Mouse (Mus musculus): ENCODE data around the gene Hoxd8. TPM values are rescaled to one million over a fixed set of nuclear protein-coding genes. Genes with fewer than 3 reads are reported as not detected.

Hoxd8 gene
- total RNA-seq (2022): not detected

GRCm38 (mm10) chr2:74704393-74704998, at the start of gene Hoxd8:
Hoxd8 (plus strand) TSS chr2:74704615.
- no peak for DNase-seq (ENCODE audit: low spot score in 2 of 2)

- no peak for DNase-seq (ENCODE audit: low spot score in 2 of 2)
These were observed 49.5 kb upstream of the Hoxd8 start for GRCm38 (mm10) chr2:74654743-74655419.

- no peak for DNase-seq (ENCODE audit: low spot score in 2 of 2)
These were observed 49.0 kb upstream of the Hoxd8 start for GRCm38 (mm10) chr2:74655420-74655781.

GRCm38 (mm10) chr2:74655821-74656631, 48.4 kb upstream of the Hoxd8 start:
- DNase-seq (ENCODE audit: low spot score in 2 of 2): no peak

GRCm38 (mm10) chr2:74656632-74657021, 47.8 kb upstream of the Hoxd8 start:
- DNase-seq (ENCODE audit: low spot score in 2 of 2): no peak

GRCm38 (mm10) chr2:74657251-74658023, 47.0 kb upstream of the Hoxd8 start:
- DNase-seq (ENCODE audit: low spot score in 2 of 2): no peak

- no peak for DNase-seq (ENCODE audit: low spot score in 2 of 2)
These were observed 46.3 kb upstream of the Hoxd8 start for GRCm38 (mm10) chr2:74658024-74658666.

GRCm38 (mm10) chr2:74658667-74659371, 45.6 kb upstream of the Hoxd8 start:
- DNase-seq (ENCODE audit: low spot score in 2 of 2): no peak

GRCm38 (mm10) chr2:74659507-74660005, 44.9 kb upstream of the Hoxd8 start, which contains the start of gene Evx2:
Evx2 (minus strand) TSS chr2:74659557.
- DNase-seq (ENCODE audit: low spot score in 2 of 2): no peak

- no peak for DNase-seq (ENCODE audit: low spot score in 2 of 2)
These were observed 43.7 kb upstream of the Hoxd8 start for GRCm38 (mm10) chr2:74660421-74661375.

- DNase-seq (ENCODE audit: low spot score in 2 of 2): no peak
These were observed 42.7 kb upstream of the Hoxd8 start for GRCm38 (mm10) chr2:74661685-74662084.

GRCm38 (mm10) chr2:74663291-74663925, 41.0 kb upstream of the Hoxd8 start:
- DNase-seq (ENCODE audit: low spot score in 2 of 2): peak in 1 of 2 experiments; percentile 60

- no peak for DNase-seq (ENCODE audit: low spot score in 2 of 2)
These were observed 38.0 kb upstream of the Hoxd8 start for GRCm38 (mm10) chr2:74666411-74666810.

GRCm38 (mm10) chr2:74667191-74667841, 37.1 kb upstream of the Hoxd8 start:
- no peak for DNase-seq (ENCODE audit: low spot score in 2 of 2)

GRCm38 (mm10) chr2:74667842-74668357, 36.5 kb upstream of the Hoxd8 start, which contains the start of gene Hoxd13:
Hoxd13 (plus strand) TSS chr2:74668310.
- no peak for DNase-seq (ENCODE audit: low spot score in 2 of 2)

GRCm38 (mm10) chr2:74668370-74669229, 35.8 kb upstream of the Hoxd8 start:
- no peak for DNase-seq (ENCODE audit: low spot score in 2 of 2)

- no peak for DNase-seq (ENCODE audit: low spot score in 2 of 2)
These were observed 35.2 kb upstream of the Hoxd8 start for GRCm38 (mm10) chr2:74669230-74669578.
